In genomic region chr1:178530301-178531078, GRCm38 (mm10) we compare ENCODE assay signal across 8 mouse cellular contexts. TPM values are rescaled to one million over a fixed set of nuclear protein-coding genes. Genes with fewer than 3 reads are reported as not detected.
A peak's percentile ranks its signal among the peaks of the same experiment; 100 is the strongest.
DNase-seq lines count a peak whose midpoint lies in the region; ATAC-seq lines count a peak whose summit lies in the region.

No protein-coding gene starts in this region.

- H3K9ac ChIP-seq in forebrain, embryonic 12.5 days = peak overlapping the region; percentile 68
- peak overlapping the region; percentile 72 for H3K9ac ChIP-seq in heart, embryonic 15.5 days
- peak overlapping the region; percentile 41; the same call in 1 of the 2 replicates for H3K9ac ChIP-seq in liver, embryonic 11.5 days (ENCODE audit: low read depth, low read length)
- H3K9ac ChIP-seq in stomach, embryonic 15.5 days = peak overlapping the region; percentile 29; the same call in 1 of the 2 replicates

- H3K36me3 ChIP-seq in forebrain, embryonic 12.5 days (replicated peaks) = no peaks in the 10 kb centered on the region
- H3K36me3 ChIP-seq in heart, embryonic 15.5 days = 0 out of 2 replicates have a peak, but pooled peaks cover 2% of the 10 kb centered on the region
- H3K36me3 ChIP-seq in liver, embryonic 11.5 days (ENCODE audit: control insufficient read depth, insufficient read depth, low read length) = no peaks in the 10 kb centered on the region
- no peaks in the 10 kb centered on the region for H3K36me3 ChIP-seq in stomach, embryonic 15.5 days

- WGBS in forebrain, embryonic 12.5 days = under 1% methylated on average over 54 of the region's 62 CpGs
- WGBS in heart, embryonic 15.5 days = under 1% methylated on average over 57 of the region's 62 CpGs
- 1% methylated on average over 62 of the region's 62 CpGs for WGBS in liver, embryonic 11.5 days
- under 1% methylated on average over 62 of the region's 62 CpGs for WGBS in stomach, embryonic 15.5 days

- peak overlapping the region; percentile 54 for H3K4me3 ChIP-seq in forebrain, embryonic 12.5 days (replicated peaks)
- H3K4me3 ChIP-seq in heart, embryonic 15.5 days = peak overlapping the region; percentile 69
- peak overlapping the region; percentile 61 for H3K4me3 ChIP-seq in liver, embryonic 11.5 days (ENCODE audit: low read depth, low read length)
- H3K4me3 ChIP-seq in stomach, embryonic 15.5 days (replicated peaks) = peak overlapping the region; percentile 65

- H3K4me1 ChIP-seq in forebrain, embryonic 12.5 days = peaks cover 30% of the 10 kb centered on the region
- H3K4me1 ChIP-seq in heart, embryonic 15.5 days (replicated peaks) = peaks cover 49% of the 10 kb centered on the region
- H3K4me1 ChIP-seq in liver, embryonic 11.5 days (replicated peaks; ENCODE audit: control insufficient read depth, insufficient read depth, low read length) = peaks cover 15% of the 10 kb centered on the region
- H3K4me1 ChIP-seq in stomach, embryonic 15.5 days = peaks cover 26% of the 10 kb centered on the region

- ATAC-seq in forebrain, embryonic 12.5 days (ENCODE audit: low FRiP score) = peak; percentile 54
- ATAC-seq in heart, embryonic 15.5 days (replicated peaks; ENCODE audit: insufficient number of reproducible peaks, insufficient read depth, low FRiP score, low read depth) = peak; percentile 33; the same call in 1 of the 2 replicates
- ATAC-seq in liver, embryonic 11.5 days (replicated peaks; ENCODE audit: low FRiP score) = peak; percentile 45; the same call in 1 of the 2 replicates
- ATAC-seq in stomach, embryonic 15.5 days (ENCODE audit: insufficient read depth, low FRiP score, low read depth) = 0 out of 2 replicates have a peak, but pooled peaks have one; percentile 21

- H3K27ac ChIP-seq in forebrain, embryonic 12.5 days = no peak overlapping the region
- H3K27ac ChIP-seq in heart, embryonic 15.5 days = peak overlapping the region; percentile 89
- no peak overlapping the region for H3K27ac ChIP-seq in liver, embryonic 11.5 days (ENCODE audit: low read depth, low read length)
- H3K27ac ChIP-seq in stomach, embryonic 15.5 days = no peak overlapping the region

- H3K9me3 ChIP-seq in forebrain, embryonic 12.5 days = no peaks in the 10 kb centered on the region
- H3K9me3 ChIP-seq in heart, embryonic 15.5 days (replicated peaks) = no peaks in the 10 kb centered on the region
- H3K9me3 ChIP-seq in liver, embryonic 11.5 days (ENCODE audit: control insufficient read depth, low read length) = no peaks in the 10 kb centered on the region
- H3K9me3 ChIP-seq in stomach, embryonic 15.5 days = no peaks in the 10 kb centered on the region

- peak; percentile 22 to 58 for DNase-seq in spleen, adult 18-20 months
- no peak for DNase-seq in spleen, adult 12 weeks (ENCODE audit: low spot score)
- DNase-seq in kidney, postnatal 10 days = peak; percentile 91
- peak; percentile 79 for DNase-seq in liver, embryonic 11.5 days (ENCODE audit: low spot score)
- DNase-seq in naive thymus-derived CD4-positive, alpha-beta T cell, adult 2 months (ENCODE audit: low read depth) = peak; percentile 33

- peak overlapping the region; percentile 99 for H3K4me2 ChIP-seq in forebrain, embryonic 12.5 days
- peak overlapping the region; percentile 95 for H3K4me2 ChIP-seq in heart, embryonic 15.5 days
- H3K4me2 ChIP-seq in liver, embryonic 11.5 days = peak overlapping the region; percentile 97
- H3K4me2 ChIP-seq in stomach, embryonic 15.5 days = peak overlapping the region; percentile 99

- H3K27me3 ChIP-seq in forebrain, embryonic 12.5 days = peaks cover 50% of the 10 kb centered on the region
- no peaks in the 10 kb centered on the region for H3K27me3 ChIP-seq in heart, embryonic 15.5 days
- H3K27me3 ChIP-seq in liver, embryonic 11.5 days (replicated peaks; ENCODE audit: control insufficient read depth, insufficient read depth, low read length) = peaks cover 50% of the 10 kb centered on the region
- peaks cover 21% of the 10 kb centered on the region for H3K27me3 ChIP-seq in stomach, embryonic 15.5 days (replicated peaks)

RNA-seq across cellular contexts. Expression of gene Kif26b, which starts 1.6 kb away (rescaled TPM):
- 6.9 and 7.0 TPM in 2 replicates for polyA plus RNA-seq in forebrain, embryonic 12.5 days (2016; fragmentation: Nextera tagmentation; extraction: Ambion mirVana)
- polyA plus RNA-seq in heart, embryonic 15.5 days (2015; fragmentation: Nextera tagmentation; extraction: Ambion mirVana) = 7.3 and 8.5 TPM in 2 replicates
- polyA plus RNA-seq in liver, embryonic 11.5 days (2014; fragmentation: Nextera tagmentation; extraction: Ambion mirVana) = 2.7 TPM in 2 replicates
- polyA plus RNA-seq in stomach, embryonic 15.5 days (2015; fragmentation: Nextera tagmentation; extraction: Ambion mirVana) = 3.4 and 5.7 TPM in 2 replicates
